Mouse (Mus musculus) bone marrow macrophage, adult 2 months (primary cell): ENCODE data around the gene Atxn10.
A peak's percentile ranks its signal among the peaks of the same experiment; 100 is the strongest.

Source experiments
- CTCF ChIP-seq: IDR thresholded peaks from 2 replicates; pipeline ENCODE4 v1.5.1; 2012; ENCODE audit warnings: low read depth, mild to moderate bottlenecking, low read length, moderate library complexity
- POLR2A ChIP-seq: IDR thresholded peaks from 2 replicates; pipeline ENCODE4 v1.6.1; 2012; ENCODE audit warnings: mild to moderate bottlenecking, low read depth, low read length, borderline replicate concordance

DNA sequence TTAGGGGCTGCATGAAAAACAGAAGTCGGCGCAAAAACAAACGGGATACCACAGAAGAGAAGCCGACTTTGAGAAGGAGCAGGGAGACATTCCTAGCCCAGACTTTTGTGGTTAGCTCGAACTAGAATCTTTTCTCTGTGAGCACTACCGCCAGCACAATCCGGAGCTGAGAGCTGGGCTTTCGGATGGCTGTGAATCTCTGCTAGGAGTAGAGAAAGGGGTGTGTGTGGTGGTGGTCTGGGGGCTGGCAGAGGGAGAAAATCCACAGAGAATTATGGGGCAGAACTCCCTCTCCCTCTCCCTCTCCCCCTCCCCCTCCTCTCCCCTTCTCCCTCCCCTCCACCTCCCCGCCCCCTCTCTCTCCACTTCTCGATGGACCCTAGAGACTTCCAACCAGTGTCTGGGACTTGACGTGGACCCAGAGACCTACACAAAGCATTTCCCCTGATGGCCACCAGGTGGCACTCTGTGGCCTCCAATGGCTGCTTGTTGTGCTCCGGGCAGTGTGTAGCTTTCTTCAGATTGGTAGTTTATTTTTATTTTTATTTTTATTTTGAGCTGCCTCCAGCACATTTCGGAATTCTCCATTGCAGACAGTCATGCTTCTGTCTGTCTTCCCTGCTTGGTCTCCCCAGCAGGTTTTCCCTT, 20.5 kb upstream of the Atxn10 start:
- TF ChIP-seq CTCF, result peak; percentile 79
- no peak for TF ChIP-seq POLR2A
